Mouse (Mus musculus) yolk sac, embryonic 10.5 days (tissue): ENCODE results near the gene Dirc2.

Experiments used
- DNase-seq: peaks from one replicate; pipeline ENCODE4 v3.0.0-alpha.2; 2017; ENCODE audit warnings: low spot score

Dirc2 gene

DNA sequence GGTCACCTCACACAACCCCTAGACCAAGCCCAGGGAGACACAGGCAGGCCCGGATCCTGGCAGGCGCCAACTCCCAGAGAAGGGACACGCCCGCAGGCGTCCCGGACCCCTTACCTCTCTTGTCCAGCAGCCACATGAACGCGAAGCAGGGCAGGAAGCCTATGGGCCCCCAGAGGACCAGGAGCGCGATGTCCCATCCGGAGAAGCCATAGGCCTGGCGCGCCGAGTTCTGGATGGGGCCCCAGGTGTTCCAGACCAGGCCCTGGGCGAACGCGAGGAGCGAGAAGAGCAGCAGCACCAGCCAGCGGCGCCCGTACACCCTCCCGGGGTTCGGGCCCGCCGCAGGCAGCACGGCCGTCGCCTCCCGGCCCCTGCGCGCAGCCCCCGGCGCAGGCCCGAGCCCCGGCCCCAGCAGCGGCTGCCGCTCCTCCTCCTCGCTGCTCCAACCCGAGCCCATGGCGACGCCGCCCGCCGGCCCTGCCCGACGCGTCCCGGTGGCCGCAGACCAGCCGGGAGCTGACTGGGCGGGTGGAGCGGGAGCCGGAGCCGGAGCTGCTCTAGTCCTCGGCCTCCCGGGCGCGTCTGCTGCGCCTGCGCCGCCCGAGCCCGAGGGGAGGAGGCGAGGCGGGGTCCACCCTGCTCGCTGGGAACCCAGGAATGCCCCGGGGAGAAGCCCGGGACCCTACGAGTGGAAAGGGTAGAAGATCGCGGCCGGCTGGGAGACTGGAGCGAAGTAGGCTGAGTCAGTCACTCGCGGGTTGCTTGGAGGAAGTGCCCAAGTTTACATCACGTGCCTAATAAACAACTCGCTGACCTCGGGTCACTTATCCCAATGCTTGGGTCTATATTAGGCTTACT is at the start of gene Dirc2:
Dirc2 (minus strand) TSS at position 572 of the 858 bp plus-strand sequence.
- DNase-seq = peak; percentile 83

- peak; percentile 68 for DNase-seq
Observed at GRCm38 (mm10) chr16:35817255-35818089, 48.3 kb upstream of the Dirc2 start.

DNA sequence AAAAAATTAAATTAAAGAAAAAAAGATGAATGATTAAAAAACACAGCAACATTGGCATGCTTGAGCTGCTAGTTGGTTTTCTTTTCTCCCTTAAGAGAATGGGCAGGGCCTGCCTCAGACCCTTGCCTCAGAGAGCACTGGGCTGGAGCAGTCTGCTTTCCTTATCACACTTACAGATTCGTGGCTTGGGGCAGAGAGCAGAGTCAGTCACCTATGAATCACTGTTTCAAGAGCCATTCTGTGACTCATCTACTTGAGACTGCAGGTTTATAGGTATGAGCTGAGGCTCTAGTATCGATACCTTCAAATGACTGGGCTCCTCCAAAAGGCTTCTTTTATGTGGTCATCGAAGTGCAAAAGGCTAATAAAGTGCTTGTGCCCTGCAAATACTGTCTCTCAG is 44.0 kb upstream of the Dirc2 start:
- DNase-seq = peak; percentile 49

GRCm38 (mm10) chr16:35808838-35809237 is 39.7 kb upstream of the Dirc2 start:
- DNase-seq = no peak

DNA sequence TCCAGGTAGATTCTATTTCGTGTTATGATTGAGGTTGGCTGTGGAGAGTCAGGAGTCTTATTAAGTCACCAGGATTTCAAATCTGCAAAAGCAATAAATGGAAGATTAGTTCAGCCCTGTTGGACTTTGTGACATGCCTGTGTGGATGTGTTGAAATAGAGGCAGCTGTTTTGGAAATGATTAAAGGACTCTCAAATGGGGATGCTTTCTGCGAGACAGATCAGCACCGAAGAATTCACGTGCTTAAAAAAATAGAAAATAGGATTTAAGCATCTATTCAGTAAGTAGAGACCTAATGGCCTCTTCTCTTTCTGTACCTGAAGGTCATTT is 38.5 kb upstream of the Dirc2 start:
- peak; percentile 60 for DNase-seq

- peak; percentile 42 for DNase-seq
Observed at GRCm38 (mm10) chr16:35806973-35807662, 38.0 kb upstream of the Dirc2 start.

DNA sequence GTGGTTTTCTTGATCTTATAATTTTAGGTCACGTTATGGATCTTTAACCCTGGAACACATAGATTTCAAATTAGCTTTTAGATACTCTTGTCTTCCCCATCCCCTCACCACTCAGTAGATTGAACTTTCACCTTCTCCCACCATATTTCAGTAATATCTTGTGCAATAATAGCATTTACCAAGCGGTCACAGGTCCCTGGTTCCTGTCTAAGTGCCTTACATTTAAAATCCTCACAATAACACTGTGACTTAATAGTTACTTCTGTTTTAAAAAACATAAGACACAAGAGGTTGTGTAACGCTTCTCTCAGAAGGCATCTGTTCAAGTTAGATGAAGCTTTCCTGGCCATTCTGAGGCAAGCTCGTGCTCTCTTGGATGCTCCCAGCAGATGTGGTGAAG is 34.6 kb upstream of the Dirc2 start:
- no peak for DNase-seq

DNA sequence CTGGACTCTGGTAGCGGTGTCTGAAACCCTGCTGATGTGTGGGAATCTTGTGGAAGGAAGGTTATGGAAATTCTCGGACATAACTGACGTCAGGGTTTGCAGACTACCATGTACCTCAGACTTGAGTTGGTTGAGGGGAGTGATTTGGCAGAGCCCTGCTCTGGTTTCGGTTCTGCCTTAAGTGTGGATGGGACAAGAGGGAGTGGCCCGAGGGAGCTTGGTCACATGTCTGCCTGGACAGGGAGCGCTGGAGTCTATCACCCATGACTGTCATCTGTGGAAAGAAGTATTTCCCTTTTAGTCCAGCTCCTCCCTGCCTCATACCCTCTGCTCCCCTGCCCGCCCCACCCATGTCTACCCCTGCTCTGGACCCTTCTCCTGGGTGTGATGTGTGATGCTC is 33.0 kb upstream of the Dirc2 start:
- no peak for DNase-seq

DNA sequence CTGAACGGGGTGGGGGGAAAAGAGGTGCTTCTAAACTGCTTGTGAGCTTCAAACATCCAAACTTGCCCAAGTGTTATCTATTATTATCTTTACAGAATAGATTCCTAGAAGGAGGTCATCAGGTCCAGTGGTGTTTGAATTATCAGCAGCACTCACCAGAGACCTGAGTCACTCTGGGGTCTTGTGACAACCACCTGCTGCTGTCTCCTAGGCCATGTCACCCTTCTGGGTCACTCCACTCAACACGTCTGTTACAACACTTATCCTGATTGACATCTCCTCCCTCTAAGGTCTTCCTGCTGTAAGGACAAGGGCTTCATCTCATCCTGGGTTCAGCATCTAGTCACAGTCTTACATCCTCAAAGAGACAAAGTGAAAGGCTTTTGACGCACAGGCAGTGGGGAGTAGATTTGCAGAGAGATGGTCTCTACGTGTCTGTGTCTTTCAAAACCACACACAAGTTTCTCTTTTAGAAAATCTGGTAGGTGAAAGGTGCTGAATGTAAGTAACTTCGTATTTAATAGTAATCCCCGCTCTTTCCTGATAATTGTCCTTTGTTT is 22.9 kb upstream of the Dirc2 start:
- peak; percentile 49 for DNase-seq

DNA sequence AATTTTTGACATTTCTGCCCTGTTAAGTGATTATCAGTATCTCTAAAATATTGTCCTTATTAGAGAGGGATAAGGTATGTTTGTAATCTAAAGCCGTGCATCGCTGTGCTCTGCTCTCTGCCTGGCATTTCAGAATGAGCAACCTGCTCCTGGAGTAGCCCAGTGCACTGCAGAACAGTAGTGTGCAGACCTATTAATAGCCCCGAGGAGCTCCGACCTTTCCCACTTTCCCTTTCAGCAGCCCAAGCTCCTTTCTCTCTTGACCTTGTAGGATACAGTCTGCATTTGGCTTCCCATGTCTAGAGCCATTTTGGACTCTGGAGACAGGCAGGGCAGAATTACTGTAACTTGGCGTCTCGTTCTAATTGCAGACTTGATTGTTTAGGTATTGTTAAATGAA is 19.2 kb upstream of the Dirc2 start:
- no peak for DNase-seq

GRCm38 (mm10) chr16:35787568-35788189 is 18.5 kb upstream of the Dirc2 start:
- no peak for DNase-seq

DNA sequence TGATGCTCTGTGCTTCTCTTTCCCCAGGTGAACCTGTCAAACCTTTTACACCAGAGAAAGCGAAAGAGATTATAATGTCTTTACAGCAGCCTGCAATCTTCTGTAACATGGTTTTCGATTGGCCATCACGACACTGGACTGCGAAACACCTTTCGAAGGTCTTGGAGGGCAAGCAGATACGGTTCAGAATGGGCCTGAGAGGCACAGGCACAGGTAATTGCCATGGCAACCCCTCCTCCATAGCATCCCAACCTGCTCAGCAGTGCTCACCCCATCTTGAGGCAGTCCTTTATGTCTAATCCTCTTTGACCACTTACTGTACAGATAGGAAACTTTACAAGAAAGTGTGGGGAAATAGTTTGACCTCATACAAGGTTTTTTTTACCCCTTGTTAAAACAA is 18.0 kb upstream of the Dirc2 start:
- no peak for DNase-seq

DNA sequence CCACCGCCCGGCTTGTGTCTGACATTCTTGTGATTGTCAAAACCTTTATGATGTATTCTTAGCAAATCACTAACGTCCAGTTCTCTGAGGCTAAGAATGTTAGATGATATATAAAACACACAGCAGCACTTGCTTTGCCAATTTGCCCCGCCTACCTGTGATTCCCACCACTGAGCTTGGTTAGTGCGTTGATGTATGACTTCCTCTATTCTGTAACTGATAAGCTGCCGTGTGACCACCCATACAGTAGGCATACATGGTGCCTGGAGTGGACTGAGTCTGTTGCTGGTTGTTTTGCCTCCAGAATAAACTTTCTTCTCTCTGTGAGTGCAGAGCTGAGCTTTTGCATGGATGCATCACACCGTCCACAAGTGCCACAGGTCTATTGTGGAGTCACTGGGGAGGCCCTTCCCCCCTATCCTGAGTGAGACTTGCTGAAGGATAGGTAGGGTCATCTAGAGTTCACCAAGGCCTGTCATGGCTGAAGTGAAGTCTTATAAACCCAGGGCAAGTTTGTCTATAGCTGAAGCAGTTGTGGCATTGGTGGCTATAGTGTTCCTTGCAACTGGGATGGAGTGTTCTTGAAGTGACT is 15.1 kb upstream of the Dirc2 start:
- DNase-seq = no peak

DNA sequence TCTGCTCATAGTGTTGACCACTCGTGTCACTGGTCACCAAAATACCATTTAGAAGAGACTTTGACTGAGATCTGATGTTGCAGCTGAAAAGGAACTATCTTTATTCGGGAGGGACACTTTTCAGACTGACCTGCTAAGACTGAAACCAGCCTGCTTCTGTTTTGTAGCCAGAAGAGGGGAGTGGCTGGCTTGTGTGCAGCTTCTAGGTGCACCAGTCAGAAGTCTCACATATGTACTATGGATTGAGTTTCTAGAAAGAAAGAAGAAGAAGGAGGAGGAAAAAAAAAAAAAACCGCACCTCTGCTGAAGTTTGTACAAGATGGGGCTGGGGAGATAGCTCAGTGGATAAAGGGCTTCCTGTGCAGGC is 14.0 kb upstream of the Dirc2 start:
- no peak for DNase-seq

- no peak for DNase-seq
Observed at GRCm38 (mm10) chr16:35782451-35783206, 13.5 kb upstream of the Dirc2 start.

- no peak for DNase-seq
Observed at GRCm38 (mm10) chr16:35781651-35782050, 12.5 kb upstream of the Dirc2 start.

- no peak for DNase-seq
Observed at GRCm38 (mm10) chr16:35781096-35781495, 11.9 kb upstream of the Dirc2 start.

GRCm38 (mm10) chr16:35779681-35780080 is 10.5 kb upstream of the Dirc2 start:
- no peak for DNase-seq

GRCm38 (mm10) chr16:35777768-35778167 is 8.6 kb upstream of the Dirc2 start:
- DNase-seq = no peak

DNA sequence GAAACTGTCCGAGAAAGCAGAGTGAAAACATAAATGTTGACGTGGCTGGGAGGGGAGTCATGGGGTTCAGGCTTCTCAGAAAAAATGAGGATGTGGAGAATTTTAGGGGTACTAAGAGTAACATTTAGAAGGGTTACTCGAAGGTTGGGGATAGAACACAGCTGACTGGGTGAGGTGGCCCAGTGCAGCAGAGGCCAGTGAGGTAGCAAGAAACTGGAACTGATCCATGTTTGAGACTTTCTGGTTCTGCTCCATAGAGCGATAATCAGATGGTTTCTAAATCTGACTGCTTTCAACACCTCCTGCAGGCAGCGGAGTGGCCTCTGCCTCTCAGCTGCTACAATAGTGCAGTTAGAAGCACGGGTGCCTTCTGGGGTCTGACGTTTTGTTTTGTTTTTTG is 7.6 kb upstream of the Dirc2 start:
- DNase-seq = no peak

DNA sequence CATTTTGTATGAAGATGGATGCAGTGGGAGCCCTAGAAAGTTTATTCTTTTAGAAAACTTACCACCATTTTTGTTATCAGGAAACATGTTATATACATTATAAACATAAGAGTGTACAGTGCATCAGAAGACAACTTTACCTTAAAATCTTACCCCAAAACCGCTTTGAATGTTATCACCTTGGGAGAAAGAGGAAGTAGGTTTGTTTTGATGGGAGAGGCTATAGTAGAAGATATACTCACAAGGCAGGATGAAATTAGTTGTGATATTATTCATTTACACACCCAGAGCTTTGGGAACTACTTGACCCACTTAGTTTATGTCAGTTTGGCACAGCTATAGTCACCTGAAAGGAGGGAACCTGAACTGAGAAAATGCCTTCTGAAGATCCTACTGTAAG is 6.7 kb upstream of the Dirc2 start:
- no peak for DNase-seq
